Mouse (Mus musculus) limb, embryonic 12.5 days (tissue): ENCODE measurements at regions not wholly inside any gene's neighbourhood (a gene's known extent, or its start where the extent isn't known, plus 50 kb on each side); places are given as distances from the start of the nearest gene placed in this dataset.
A peak's percentile ranks its signal among the peaks of the same experiment; 100 is the strongest.

ENCODE experiments used
- ATAC-seq: fragments of 200-750 bp; cut with Nextera tagmentation; 2 replicates; pipeline ENCODE4 v1.8.0; 2017; ENCODE audit warnings: low read depth, moderate TSS enrichment; ENCODE audit not compliant: insufficient number of reproducible peaks, insufficient read depth, low FRiP score, low TSS enrichment
- H3K27ac ChIP-seq: fragments of 300-500 bp; sonication (generic); 2 replicates; pipeline ENCODE4 v1.5.1; 2016; ENCODE audit warnings: mild to moderate bottlenecking, moderate library complexity
- H3K27me3 ChIP-seq: fragments of 300-500 bp; sonication (generic); 2 replicates; pipeline ENCODE4 v1.6.1; 2016; ENCODE audit warnings: mild to moderate bottlenecking, moderate library complexity
- H3K36me3 ChIP-seq: fragments of 300-500 bp; sonication (generic); 2 replicates; pipeline ENCODE4 v1.6.1; 2016; ENCODE audit warnings: mild to moderate bottlenecking, moderate library complexity
- H3K4me1 ChIP-seq: fragments of 300-500 bp; sonication (generic); replicated peaks from 2 replicates; pipeline ENCODE4 v1.6.1; 2016
- H3K4me2 ChIP-seq: fragments of 300-500 bp; sonication (generic); 2 replicates; pipeline ENCODE4 v1.6.1; 2016; ENCODE audit warnings: mild to moderate bottlenecking, moderate library complexity
- H3K4me3 ChIP-seq: fragments of 300-500 bp; sonication (generic); replicated peaks from 2 replicates; pipeline ENCODE4 v1.5.1; 2016; ENCODE audit warnings: mild to moderate bottlenecking
- H3K9ac ChIP-seq: fragments of 300-500 bp; sonication (generic); replicated peaks from 2 replicates; pipeline ENCODE4 v1.6.1; 2016; ENCODE audit warnings: mild to moderate bottlenecking, moderate library complexity
- H3K9me3 ChIP-seq: fragments of 300-500 bp; sonication (generic); 2 replicates; pipeline ENCODE4 v1.6.1; 2016; ENCODE audit warnings: mild to moderate bottlenecking, moderate library complexity
- WGBS: fragments of 180-500 bp; shearing (Covaris S2); methylation state at CpG from one replicate; pipeline ENCODE4 v1.1.7; 2016; 5-methylcytosine and 5-hydroxymethylcytosine counted together

- peaks cover 24% of the 10 kb centered on the region for H3K4me1 ChIP-seq
- no peak overlapping the region for H3K4me3 ChIP-seq
- H3K4me2 ChIP-seq = no peak overlapping the region
- no peak overlapping the region for H3K9ac ChIP-seq
- H3K36me3 ChIP-seq = no peaks in the 10 kb centered on the region
- 0 out of 2 replicates have a peak overlapping the region, but pooled peaks have one; percentile 41 for H3K27ac ChIP-seq
- no peaks in the 10 kb centered on the region for H3K9me3 ChIP-seq
- no peaks in the 10 kb centered on the region for H3K27me3 ChIP-seq
- ATAC-seq = no peak
- WGBS = 85% methylated on average over 11 of the region's 11 CpGs
Measured at GRCm38 (mm10) chr6:143536525-143537293, 369.7 kb downstream of the Etnk1 start.

- 72% methylated on average over 10 of the region's 10 CpGs for WGBS
- H3K27ac ChIP-seq = no peak overlapping the region
- H3K9me3 ChIP-seq = 0 out of 2 replicates have a peak, but pooled peaks cover 3% of the 10 kb centered on the region
- H3K9ac ChIP-seq = no peak overlapping the region
- H3K4me3 ChIP-seq = no peak overlapping the region
- no peak overlapping the region for H3K4me2 ChIP-seq
- ATAC-seq = no peak
- no peaks in the 10 kb centered on the region for H3K27me3 ChIP-seq
- no peaks in the 10 kb centered on the region for H3K36me3 ChIP-seq
- no peaks in the 10 kb centered on the region for H3K4me1 ChIP-seq
Measured at GRCm38 (mm10) chr6:143547406-143547903, 380.4 kb downstream of the Etnk1 start.

GRCm38 (mm10) chr6:143554946-143555345, 387.9 kb downstream of the Etnk1 start:
- Histone ChIP-seq H3K9ac (no peak overlapping the region), H3K27me3 (no peaks in the 10 kb centered on the region), H3K36me3 (no peaks in the 10 kb centered on the region), H3K9me3 (no peaks in the 10 kb centered on the region), H3K27ac (no peak overlapping the region), H3K4me2 (no peak overlapping the region), H3K4me1 (peaks cover 10% of the 10 kb centered on the region), H3K4me3 (no peak overlapping the region)
- ATAC-seq = no peak
- 79% methylated on average over 3 of the region's 3 CpGs for WGBS

- peak overlapping the region; percentile 93 for H3K27ac ChIP-seq
- no peaks in the 10 kb centered on the region for H3K27me3 ChIP-seq
- 72% methylated on average over 11 of the region's 11 CpGs for WGBS
- peak; percentile 93 for ATAC-seq
- no peak overlapping the region for H3K9ac ChIP-seq
- H3K36me3 ChIP-seq = no peaks in the 10 kb centered on the region
- no peak overlapping the region for H3K4me2 ChIP-seq
- H3K4me3 ChIP-seq = no peak overlapping the region
- H3K9me3 ChIP-seq = no peaks in the 10 kb centered on the region
- peaks cover 10% of the 10 kb centered on the region for H3K4me1 ChIP-seq
Measured at GRCm38 (mm10) chr6:143558046-143558884, 391.2 kb downstream of the Etnk1 start.

- H3K27me3 ChIP-seq = no peaks in the 10 kb centered on the region
- peak overlapping the region; percentile 93 for H3K27ac ChIP-seq
- peaks cover 10% of the 10 kb centered on the region for H3K4me1 ChIP-seq
- ATAC-seq = no peak
- no peak overlapping the region for H3K9ac ChIP-seq
- H3K4me3 ChIP-seq = no peak overlapping the region
- no peak overlapping the region for H3K4me2 ChIP-seq
- no peaks in the 10 kb centered on the region for H3K36me3 ChIP-seq
- 42% methylated on average over 4 of the region's 4 CpGs for WGBS
- H3K9me3 ChIP-seq = no peaks in the 10 kb centered on the region
Measured at GRCm38 (mm10) chr6:143559316-143559715, 392.3 kb downstream of the Etnk1 start.

- Histone ChIP-seq H3K27me3 (no peaks in the 10 kb centered on the region), H3K27ac (no peak overlapping the region), H3K36me3 (no peaks in the 10 kb centered on the region), H3K9me3 (no peaks in the 10 kb centered on the region), H3K4me3 (no peak overlapping the region), H3K4me1 (peaks cover 10% of the 10 kb centered on the region), H3K4me2 (no peak overlapping the region), H3K9ac (no peak overlapping the region)
- no peak for ATAC-seq
- 67% methylated on average over 6 of the region's 6 CpGs for WGBS
Measured at GRCm38 (mm10) chr6:143561316-143562088, 394.5 kb downstream of the Etnk1 start.

- Histone ChIP-seq H3K9ac (no peak overlapping the region), H3K9me3 (peaks cover 4% of the 10 kb centered on the region; the same call in 1 of the 2 replicates), H3K27me3 (0 out of 2 replicates have a peak, but pooled peaks cover 3% of the 10 kb centered on the region), H3K4me1 (no peaks in the 10 kb centered on the region), H3K4me2 (no peak overlapping the region), H3K27ac (0 out of 2 replicates have a peak overlapping the region, but pooled peaks have one; percentile 1), H3K4me3 (no peak overlapping the region), H3K36me3 (no peaks in the 10 kb centered on the region)
- 75% methylated on average over 24 of the region's 24 CpGs for WGBS
- ATAC-seq = no peak
Measured at GRCm38 (mm10) chr6:143571356-143572115, 404.5 kb downstream of the Etnk1 start.

- no peak for ATAC-seq
- Histone ChIP-seq H3K4me2 (no peak overlapping the region), H3K27ac (no peak overlapping the region), H3K27me3 (no peaks in the 10 kb centered on the region), H3K4me1 (no peaks in the 10 kb centered on the region), H3K36me3 (no peaks in the 10 kb centered on the region), H3K9ac (no peak overlapping the region), H3K4me3 (no peak overlapping the region), H3K9me3 (no peaks in the 10 kb centered on the region)
- 92% methylated on average over 1 of the region's 1 CpGs for WGBS
Measured at GRCm38 (mm10) chr6:143579223-143579622, 412.2 kb downstream of the Etnk1 start.

- 76% methylated on average over 1 of the region's 1 CpGs for WGBS
Measured at GRCm38 (mm10) chr6:143589666-143590065, 422.6 kb downstream of the Etnk1 start.

GRCm38 (mm10) chr6:143590231-143590630, 423.2 kb downstream of the Etnk1 start:
- WGBS = 37% methylated on average over 4 of the region's 4 CpGs
- Histone ChIP-seq H3K27me3 (no peaks in the 10 kb centered on the region), H3K4me3 (no peak overlapping the region), H3K4me2 (no peak overlapping the region), H3K9ac (no peak overlapping the region), H3K4me1 (no peaks in the 10 kb centered on the region), H3K27ac (no peak overlapping the region), H3K36me3 (no peaks in the 10 kb centered on the region), H3K9me3 (no peaks in the 10 kb centered on the region)
- no peak for ATAC-seq

More at GRCm38 (mm10) chr6:143589666-143590065, 422.6 kb downstream of the Etnk1 start:
- Histone ChIP-seq H3K36me3 (no peaks in the 10 kb centered on the region), H3K4me2 (no peak overlapping the region), H3K4me3 (no peak overlapping the region), H3K27me3 (no peaks in the 10 kb centered on the region), H3K9ac (no peak overlapping the region), H3K4me1 (no peaks in the 10 kb centered on the region), H3K27ac (no peak overlapping the region), H3K9me3 (no peaks in the 10 kb centered on the region)
- no peak for ATAC-seq
